Mouse (Mus musculus) retina, postnatal 1 day (tissue): Measurements from ENCODE around the gene Olfr539.
"Not testable (repeated sequence)": the region's sequence is repeated elsewhere in the genome, so short reads cannot be mapped to it uniquely, and the experiment has no call there.

ENCODE experiments used
- DNase-seq: peaks from one replicate; pipeline ENCODE4 v3.0.0-alpha.2; 2012

Gene Olfr539

DNA sequence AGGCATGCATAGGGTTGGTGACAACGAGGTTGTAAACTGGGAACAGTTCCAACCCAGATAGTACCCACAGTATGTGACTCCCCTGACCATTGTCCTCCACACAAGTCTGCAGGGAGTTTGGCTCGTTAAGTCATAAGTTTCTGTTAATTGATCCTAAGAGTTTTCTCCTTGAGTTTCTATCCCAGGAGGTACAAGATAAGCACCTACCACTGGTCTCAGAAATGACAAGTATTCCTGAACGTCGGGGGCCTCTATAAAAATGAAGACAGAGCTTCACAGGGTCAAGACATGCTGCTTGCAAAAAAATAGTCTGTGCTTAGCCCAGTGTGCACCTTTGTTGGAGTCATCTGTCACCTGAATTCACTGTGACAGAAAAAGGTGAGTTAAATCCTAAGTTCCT is at the start of gene Olfr539:
Olfr539 (plus strand) TSS at position 301 of the 400 bp plus-strand sequence.
- DNase-seq: no peak

DNA sequence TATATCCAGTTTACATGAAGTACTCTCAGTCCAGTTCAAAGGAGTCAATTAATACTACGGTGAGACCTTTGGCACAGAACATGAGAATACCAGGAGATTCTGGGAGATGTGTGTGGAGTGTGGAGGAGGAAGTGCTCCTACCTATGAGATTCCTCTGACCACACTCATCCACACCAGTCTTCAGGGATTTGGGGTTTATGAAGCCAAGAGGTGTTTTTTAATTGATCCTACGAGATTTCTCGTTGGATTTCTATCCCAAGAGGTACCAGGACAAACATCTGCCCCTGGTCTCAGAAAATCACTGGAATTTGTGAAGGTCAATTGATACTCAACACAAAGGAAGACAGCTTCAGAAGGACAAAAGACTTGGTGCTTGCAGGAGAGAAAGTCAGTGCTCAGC is 31.1 kb upstream of the Olfr539 start, which contains the start of gene Olfr61:
Olfr61 (plus strand) TSS at position 301 of the 400 bp plus-strand sequence.
- DNase-seq: not testable (repeated sequence)

- no peak for DNase-seq
Measured at GRCm38 (mm10) chr7:140630559-140630958, 29.2 kb upstream of the Olfr539 start.

GRCm38 (mm10) chr7:140646152-140646551 is 13.6 kb upstream of the Olfr539 start, which contains the start of gene Olfr53:
TSS of gene Olfr53 (plus strand) at chr7:140646452.
- DNase-seq: no peak

- not testable (repeated sequence) for DNase-seq
Measured at GRCm38 (mm10) chr7:140670693-140671092, 11.0 kb downstream of the Olfr539 start.

DNA sequence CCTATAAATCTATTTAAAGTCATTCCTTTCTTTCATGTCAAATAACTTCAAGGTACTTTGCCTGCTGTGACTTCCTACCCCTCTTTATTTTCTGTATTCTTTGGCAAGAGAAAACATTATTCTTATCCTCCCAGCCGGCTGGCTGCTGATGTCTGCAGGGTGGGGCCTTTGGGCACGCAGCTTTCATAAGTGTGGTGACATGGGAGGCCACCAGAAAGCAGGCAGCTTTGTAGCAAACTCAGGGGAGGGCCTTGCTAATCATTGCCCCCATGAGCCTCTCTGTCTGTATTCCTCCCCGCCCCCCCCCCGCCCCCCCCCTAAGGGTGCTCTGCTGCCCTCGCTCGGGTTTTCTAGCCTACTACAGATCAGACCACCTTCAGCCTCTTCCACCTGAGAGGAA is 16.1 kb downstream of the Olfr539 start:
- DNase-seq: peak; percentile 4

- not testable (repeated sequence) for DNase-seq
Measured at GRCm38 (mm10) chr7:140679591-140679990, 19.9 kb downstream of the Olfr539 start.

GRCm38 (mm10) chr7:140681651-140682050 is 21.9 kb downstream of the Olfr539 start, which contains the start of gene Olfr45:
TSS of gene Olfr45 (plus strand) at chr7:140681951.
- no peak for DNase-seq

DNA sequence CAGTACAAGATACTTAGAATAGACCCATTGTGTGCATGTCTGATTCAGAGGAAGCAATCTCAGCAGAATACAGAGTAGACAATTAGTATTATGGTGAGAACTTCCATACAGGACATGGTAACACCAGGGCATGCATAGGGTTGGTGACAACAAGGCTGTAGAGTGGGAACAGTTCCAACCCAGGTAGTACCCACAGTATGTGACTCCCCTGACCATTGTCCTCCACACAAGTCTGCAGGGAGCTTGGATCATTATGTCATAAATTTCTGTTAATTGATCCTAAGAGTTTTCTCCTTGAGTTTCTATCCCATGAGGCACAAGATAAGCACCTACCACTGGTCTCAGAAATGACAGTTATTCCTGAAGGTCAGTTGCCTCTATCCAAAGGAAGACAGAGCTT is 37.2 kb downstream of the Olfr539 start, which contains the start of gene Olfr541:
Olfr541 (plus strand) TSS at position 301 of the 400 bp plus-strand sequence.
- no peak for DNase-seq

GRCm38 (mm10) chr7:140706348-140706747 is 46.6 kb downstream of the Olfr539 start:
- no peak for DNase-seq

- DNase-seq: no peak
Measured at GRCm38 (mm10) chr7:140707536-140708284, 48.0 kb downstream of the Olfr539 start.

- no peak for DNase-seq
Measured at GRCm38 (mm10) chr7:140717155-140718055, 57.7 kb downstream of the Olfr539 start.

DNA sequence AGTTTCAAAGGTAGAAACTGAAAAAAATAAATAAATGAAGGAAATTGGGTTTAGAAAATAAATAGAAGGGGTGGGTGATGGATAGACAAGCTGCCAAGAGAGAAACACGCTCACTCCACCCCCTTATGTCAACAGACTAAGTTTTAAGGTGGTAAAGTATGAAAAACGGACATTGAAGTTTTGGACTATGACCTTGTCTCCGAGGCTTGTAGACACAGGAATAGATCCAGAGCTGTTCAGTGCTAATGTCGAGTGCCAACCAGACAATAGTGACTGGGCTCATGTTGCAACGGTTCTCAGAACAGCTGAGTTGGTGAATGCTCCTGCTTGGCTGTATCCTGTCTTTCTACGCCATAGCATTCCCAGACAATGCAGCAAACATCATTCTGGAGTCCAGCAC is 61.4 kb downstream of the Olfr539 start:
- DNase-seq: no peak

- no peak for DNase-seq
Measured at GRCm38 (mm10) chr7:140725558-140725957, 65.8 kb downstream of the Olfr539 start.
